In genomic region chr17:46680760-46681373, GRCm38 (mm10) we compare ENCODE assay signal across 8 mouse cellular contexts. TPM values are rescaled to one million over a fixed set of nuclear protein-coding genes. Genes with fewer than 3 reads are reported as not detected.
DNase-seq lines count a peak whose midpoint lies in the region; ATAC-seq lines count a peak whose summit lies in the region.

Klhdc3 (minus strand) TSS chr17:46680914.

- H3K4me3 ChIP-seq in brown adipose tissue, adult 24 weeks (ENCODE audit: insufficient read depth, low read depth, low read length), result peak within 1 kb of the TSS; percentile 81
- peak within 1 kb of the TSS; percentile 97 for H3K4me3 ChIP-seq in heart, embryonic 13.5 days
- peak within 1 kb of the TSS; percentile 81 for H3K4me3 ChIP-seq in liver, embryonic 12.5 days
- H3K4me3 ChIP-seq in stomach, embryonic 15.5 days (replicated peaks), result peak within 1 kb of the TSS; percentile 97

- 0% methylated on average over 49 of the region's 49 CpGs for WGBS in heart, embryonic 13.5 days
- under 1% methylated on average over 49 of the region's 49 CpGs for WGBS in liver, embryonic 12.5 days (ENCODE audit: insufficient replicate concordance)
- WGBS in stomach, embryonic 15.5 days, result 0% methylated on average over 49 of the region's 49 CpGs

- H3K27me3 ChIP-seq in heart, embryonic 13.5 days (replicated peaks), result no peaks in the 10 kb centered on the region
- no peaks in the 10 kb centered on the region for H3K27me3 ChIP-seq in liver, embryonic 12.5 days (replicated peaks)
- no peaks in the 10 kb centered on the region for H3K27me3 ChIP-seq in stomach, embryonic 15.5 days (replicated peaks)

- peak within 1 kb of the TSS; percentile 87 for H3K4me2 ChIP-seq in heart, embryonic 13.5 days
- H3K4me2 ChIP-seq in liver, embryonic 12.5 days, result peak within 1 kb of the TSS; percentile 85
- peak within 1 kb of the TSS; percentile 81 for H3K4me2 ChIP-seq in stomach, embryonic 15.5 days

- no peaks in the 10 kb centered on the region for H3K9me3 ChIP-seq in heart, embryonic 13.5 days
- no peaks in the 10 kb centered on the region for H3K9me3 ChIP-seq in liver, embryonic 12.5 days (replicated peaks)
- no peaks in the 10 kb centered on the region for H3K9me3 ChIP-seq in stomach, embryonic 15.5 days

- H3K9ac ChIP-seq in heart, embryonic 13.5 days, result peak within 1 kb of the TSS; percentile 96
- H3K9ac ChIP-seq in liver, embryonic 12.5 days, result peak within 1 kb of the TSS; percentile 85
- peak within 1 kb of the TSS; percentile 61 for H3K9ac ChIP-seq in stomach, embryonic 15.5 days

- ATAC-seq in heart, embryonic 13.5 days (ENCODE audit: extremely low read depth, insufficient number of reproducible peaks, low FRiP score, low TSS enrichment), result peak; percentile 98
- peak; percentile 97 for ATAC-seq in liver, embryonic 12.5 days
- ATAC-seq in stomach, embryonic 15.5 days (ENCODE audit: insufficient read depth, low FRiP score, low read depth), result peak; percentile 96

- peak within 1 kb of the TSS; percentile 54 for H3K27ac ChIP-seq in brown adipose tissue, adult 24 weeks (replicated peaks; ENCODE audit: low read depth, low read length)
- H3K27ac ChIP-seq in heart, embryonic 13.5 days (replicated peaks), result peak within 1 kb of the TSS; percentile 96
- H3K27ac ChIP-seq in liver, embryonic 12.5 days, result peak within 1 kb of the TSS; percentile 90
- peak within 1 kb of the TSS; percentile 95 for H3K27ac ChIP-seq in stomach, embryonic 15.5 days

- DNase-seq in CD4-positive, CD25-positive, alpha-beta regulatory T cell, adult 2 months (ENCODE audit: low read depth, low spot score), result peak; percentile 99
- peak; percentile 68 for DNase-seq in fat pad, adult 2 months (ENCODE audit: extremely low read depth, low read depth, low spot score)
- peak; percentile 99 for DNase-seq in kidney, postnatal 10 days
- DNase-seq in natural killer cell, adult 2 months (ENCODE audit: low spot score in 2 of 2), result peak; percentile 96 to 97

- peaks cover 4% of the 10 kb centered on the region; the same call in 1 of the 2 replicates for H3K4me1 ChIP-seq in brown adipose tissue, adult 24 weeks (ENCODE audit: control insufficient read depth, insufficient read depth, insufficient read length, low read length)
- H3K4me1 ChIP-seq in heart, embryonic 13.5 days, result peaks cover 40% of the 10 kb centered on the region
- H3K4me1 ChIP-seq in liver, embryonic 12.5 days, result peaks cover 36% of the 10 kb centered on the region
- peaks cover 26% of the 10 kb centered on the region for H3K4me1 ChIP-seq in stomach, embryonic 15.5 days

- peaks cover 62% of the 10 kb centered on the region for H3K36me3 ChIP-seq in heart, embryonic 13.5 days
- peaks cover 64% of the 10 kb centered on the region for H3K36me3 ChIP-seq in liver, embryonic 12.5 days
- H3K36me3 ChIP-seq in stomach, embryonic 15.5 days, result peaks cover 49% of the 10 kb centered on the region

RNA-seq across cellular contexts. Expression of gene Klhdc3, which starts in this region (rescaled TPM):
- 24.2 and 24.8 TPM in 2 replicates for polyA plus RNA-seq in brown adipose tissue, adult 24 weeks (2012; ENCODE audit: insufficient read depth, insufficient read length, missing spikeins)
- 136 and 148 TPM in 2 replicates for polyA plus RNA-seq in heart, embryonic 13.5 days (2015; fragmentation: Nextera tagmentation; extraction: Ambion mirVana)
- polyA plus RNA-seq in liver, embryonic 12.5 days (2016; fragmentation: Nextera tagmentation; extraction: Ambion mirVana), result 83.4 and 85.0 TPM in 2 replicates
- 102 and 103 TPM in 2 replicates for polyA plus RNA-seq in stomach, embryonic 15.5 days (2015; fragmentation: Nextera tagmentation; extraction: Ambion mirVana)

Comparison
In these comparisons a context has a peak if more than half of its experiments do, and no peak if none do; other contexts are left out.
1. Peak in every context shown above with its lines: DNase-seq, ATAC-seq, H3K4me3 ChIP-seq and H3K27ac ChIP-seq.